Mouse (Mus musculus) bone marrow, adult 2 months (tissue): ENCODE data around the gene Mrln. TPM values are rescaled to one million over a fixed set of nuclear protein-coding genes. Genes with fewer than 3 reads are reported as not detected.
"Not testable (repeated sequence)": the region's sequence is repeated elsewhere in the genome, so short reads cannot be mapped to it uniquely, and the experiment has no call there.

ENCODE experiments used
- H3K27ac ChIP-seq: fragments of 200-500 bp; 2 replicates; pipeline ENCODE4 v1.5.1; 2012; ENCODE audit warnings: low read depth, mild to moderate bottlenecking, control low read depth, inconsistent platforms, low read length; ENCODE audit not compliant: control insufficient read depth, poor library complexity, insufficient read depth
- H3K4me1 ChIP-seq: fragments of 200-500 bp; 2 replicates; pipeline ENCODE4 v1.6.1; 2011; ENCODE audit warnings: low read length; ENCODE audit not compliant: control insufficient read depth, insufficient read depth
- H3K4me3 ChIP-seq: fragments of 200-500 bp; replicated peaks from 2 replicates; pipeline ENCODE3; 2011; ENCODE audit warnings: mild to moderate bottlenecking, low read depth, low read length, control low read depth; ENCODE audit not compliant: control insufficient read depth
- CTCF ChIP-seq: fragments of 200-500 bp; IDR thresholded peaks from 2 replicates; pipeline ENCODE4 v1.5.1; 2011; ENCODE audit warnings: low read length, control low read depth; ENCODE audit not compliant: control insufficient read depth, insufficient read depth
- POLR2A ChIP-seq: fragments of 200-500 bp; IDR thresholded peaks from 2 replicates; pipeline ENCODE4 v1.6.1; 2011; ENCODE audit warnings: low read depth, mild to moderate bottlenecking, control low read depth, low read length, borderline replicate concordance; ENCODE audit not compliant: control insufficient read depth
- WGBS: fragments of 180-500 bp; shearing (Covaris S2); methylation state at CpG from one replicate; pipeline ENCODE4 v1.1.7; 2018; 5-methylcytosine and 5-hydroxymethylcytosine counted together
- polyA plus RNA-seq: library from polyadenylated mRNA; stranded (reverse); fragments of >200 nt; gene quantifications from 2 replicates; pipeline ENCODE4 v1.2.4, GENCODE M21; 2011; ENCODE audit warnings: low replicate concordance; ENCODE audit not compliant: missing spikeins, insufficient read depth, insufficient read length

Mrln gene
- polyA plus RNA-seq, 1 experiment = not detected

DNA sequence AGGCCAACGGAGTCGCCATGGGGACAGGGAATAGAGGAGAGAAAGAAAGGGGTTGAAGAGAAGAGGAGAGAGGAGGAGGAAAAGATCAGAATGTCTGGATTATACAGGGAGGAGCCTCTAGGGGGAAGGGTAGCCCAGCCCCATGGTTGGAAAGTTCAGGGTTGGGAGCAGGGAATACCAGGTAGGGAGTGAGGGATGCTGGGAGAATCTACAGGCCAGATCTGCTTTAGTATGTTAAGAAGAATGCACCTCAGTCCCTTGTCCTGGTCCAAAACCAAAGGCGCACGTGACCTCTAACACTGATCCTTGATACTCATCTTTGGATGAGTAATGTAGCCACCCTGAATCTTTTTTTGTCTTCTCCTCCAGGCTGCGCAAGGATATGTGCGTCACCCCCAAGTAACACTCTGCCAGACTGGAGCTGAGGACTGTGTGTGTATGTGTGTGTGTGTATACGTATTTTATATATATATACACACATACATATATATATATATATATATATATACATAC lies 5.5 kb upstream of the Mrln start:
- peaks cover 2% of the 10 kb centered on the region; the same call in 1 of the 2 replicates for H3K4me1 ChIP-seq
- TF ChIP-seq POLR2A (no peak), CTCF (no peak)
- 85% methylated on average over 7 of the region's 7 CpGs for WGBS
- H3K27ac ChIP-seq = no peak overlapping the region
- H3K4me3 ChIP-seq = no peak overlapping the region

DNA sequence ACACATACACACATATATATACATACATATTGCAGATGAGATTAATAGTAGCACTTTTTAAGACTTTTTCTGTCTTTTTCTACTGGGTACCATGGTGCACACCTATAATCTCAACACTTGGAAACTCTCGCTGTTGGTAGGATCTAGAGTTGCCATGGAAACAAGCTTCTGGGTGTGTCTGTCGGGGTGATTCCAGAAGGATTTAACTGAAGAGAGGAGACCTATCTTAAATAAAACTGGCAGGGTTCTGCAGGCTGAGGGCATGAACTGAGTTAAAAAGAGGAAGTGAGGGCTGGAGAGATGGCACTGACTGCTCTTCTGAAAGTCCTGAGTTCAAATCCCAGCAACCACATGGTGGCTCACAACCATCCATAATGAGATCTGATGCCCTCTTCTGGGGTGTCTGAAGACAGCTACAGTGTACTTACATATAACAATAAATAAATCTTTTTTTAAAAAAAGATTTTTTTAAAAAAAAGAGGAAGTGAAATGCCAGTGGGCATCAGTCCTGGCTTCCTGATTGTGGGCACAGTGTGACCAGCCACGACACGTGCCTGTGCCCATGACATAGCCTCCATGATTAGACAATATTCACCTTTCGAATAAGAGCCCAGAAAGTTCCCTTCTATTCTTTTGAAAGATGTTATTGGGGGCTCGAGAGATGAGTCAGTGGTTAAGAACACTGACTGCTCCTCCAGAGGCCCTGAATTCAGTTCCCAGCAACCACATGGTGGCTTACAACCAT lies 4.8 kb upstream of the Mrln start:
- peaks cover 2% of the 10 kb centered on the region; the same call in 1 of the 2 replicates for H3K4me1 ChIP-seq
- no peak overlapping the region for H3K4me3 ChIP-seq
- no peak for TF ChIP-seq POLR2A
- TF ChIP-seq CTCF = no peak
- H3K27ac ChIP-seq = no peak overlapping the region
- 28% methylated on average over 6 of the region's 6 CpGs for whole genome bisulfite sequencing

DNA sequence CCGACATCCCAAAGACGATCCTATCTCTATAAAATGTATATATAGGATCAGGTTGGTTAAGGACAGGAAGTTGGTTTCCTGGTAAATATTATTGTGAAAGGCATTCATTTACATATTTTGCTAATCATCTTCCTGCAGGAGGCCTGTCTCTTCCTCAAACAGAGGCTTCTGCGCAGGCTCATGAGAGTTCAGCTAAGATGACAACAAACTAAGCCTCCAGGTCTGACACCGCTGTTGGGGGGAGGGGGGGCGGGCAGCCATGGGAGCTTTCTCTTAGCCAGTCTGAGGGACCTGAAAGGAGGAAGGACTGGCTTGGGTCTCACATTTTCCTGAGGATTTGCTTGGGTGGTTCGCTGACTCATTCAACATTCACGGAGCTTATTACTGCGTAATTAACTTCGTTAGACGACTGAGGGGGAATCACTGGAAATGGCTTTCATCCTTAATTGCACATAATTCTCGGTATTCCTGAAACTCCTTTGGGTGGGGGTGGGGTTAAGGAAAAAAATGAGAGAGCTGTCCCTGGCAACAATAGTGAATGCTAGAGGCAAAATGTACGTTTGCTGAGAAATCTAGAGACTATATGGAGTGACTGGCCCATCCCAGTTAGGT lies 3.5 kb upstream of the Mrln start:
- 21% methylated on average over 12 of the region's 12 CpGs for WGBS
- TF ChIP-seq CTCF = no peak
- no peak for TF ChIP-seq POLR2A
- Histone ChIP-seq H3K4me1 (peaks cover under 1% of the 10 kb centered on the region; the same call in 1 of the 2 replicates), H3K4me3 (no peak overlapping the region), H3K27ac (no peak overlapping the region)

DNA sequence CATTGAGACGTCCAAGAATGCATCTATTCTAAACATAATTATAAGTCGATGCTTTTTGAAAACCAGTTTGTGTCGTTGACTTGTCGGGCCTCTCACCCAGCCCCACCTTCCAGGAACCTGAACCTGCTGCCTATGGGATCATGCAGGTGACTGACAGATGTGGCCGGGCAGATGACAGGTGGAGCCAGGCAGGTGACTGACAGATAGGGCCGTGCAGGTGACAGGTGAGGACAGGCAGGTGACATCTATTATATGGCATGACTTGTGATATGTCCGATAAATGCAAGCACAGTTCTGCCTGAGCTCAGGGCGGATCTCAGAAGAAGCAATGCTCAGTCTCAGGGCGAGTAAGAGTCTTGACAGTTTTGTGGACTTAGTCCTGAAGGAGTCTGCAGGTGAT lies 6.8 kb downstream of the Mrln start:
- H3K4me1 ChIP-seq = no peaks in the 10 kb centered on the region
- WGBS = 76% methylated on average over 9 of the region's 9 CpGs
- no peak overlapping the region for H3K27ac ChIP-seq
- TF ChIP-seq CTCF = no peak
- H3K4me3 ChIP-seq = no peak overlapping the region

DNA sequence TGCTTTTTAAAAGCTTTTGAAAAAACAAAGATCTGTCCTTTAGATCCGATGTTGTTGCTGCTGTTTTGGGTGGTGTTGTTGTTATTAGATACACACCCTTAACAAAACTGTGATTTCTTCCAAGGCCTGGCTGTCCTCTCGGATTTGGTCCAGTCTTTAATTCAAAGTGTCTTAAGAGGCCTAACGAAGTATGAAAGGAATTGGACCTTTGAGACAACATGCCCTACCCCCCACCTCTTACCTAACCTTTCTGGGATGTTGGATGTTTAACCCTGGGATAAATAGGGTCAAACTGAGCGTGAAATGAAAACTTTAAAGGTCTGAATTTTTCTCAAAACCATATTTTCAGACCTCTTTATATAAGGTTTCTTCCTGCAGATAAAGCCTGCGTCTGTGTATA lies 16.5 kb downstream of the Mrln start:
- H3K4me1 ChIP-seq = no peaks in the 10 kb centered on the region
- no peak overlapping the region for H3K4me3 ChIP-seq
- no peak overlapping the region for H3K27ac ChIP-seq
- TF ChIP-seq POLR2A (no peak), CTCF (no peak)
- 83% methylated on average over 5 of the region's 5 CpGs for WGBS

DNA sequence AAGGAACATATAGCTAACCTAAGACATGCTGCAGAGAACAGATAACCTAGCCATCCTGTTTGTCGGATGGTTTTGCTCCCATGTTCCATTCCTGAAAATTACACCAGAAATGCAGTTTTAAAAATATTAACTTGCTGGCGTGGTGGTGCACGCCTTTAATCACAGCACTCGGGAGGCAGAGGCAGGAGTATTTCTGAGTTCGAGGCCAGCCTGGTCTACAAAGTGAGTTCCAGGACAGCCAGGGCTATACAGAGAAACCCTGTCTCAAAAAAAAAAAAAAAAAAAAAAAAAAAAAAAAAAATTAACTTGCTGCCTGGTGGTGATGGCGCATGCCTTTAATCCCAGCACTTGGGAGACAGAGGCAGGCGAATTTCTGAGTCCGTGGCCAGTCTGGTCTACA lies 17.8 kb downstream of the Mrln start:
- H3K4me3 ChIP-seq, H3K27ac ChIP-seq, H3K4me1 ChIP-seq: not testable (repeated sequence)
- WGBS = 82% methylated on average over 8 of the region's 8 CpGs

- no peaks in the 10 kb centered on the region for H3K4me1 ChIP-seq
- H3K4me3 ChIP-seq = no peak overlapping the region
- 49% methylated on average over 6 of the region's 6 CpGs for WGBS
- TF ChIP-seq POLR2A (no peak), CTCF (no peak)
- no peak overlapping the region for H3K27ac ChIP-seq
Measured at GRCm38 (mm10) chr10:70224571-70224970, 20.1 kb downstream of the Mrln start.

GRCm38 (mm10) chr10:70225760-70226159 lies 21.3 kb downstream of the Mrln start:
- WGBS = 82% methylated on average over 6 of the region's 6 CpGs
- TF ChIP-seq POLR2A = no peak
- no peak for TF ChIP-seq CTCF

More at GRCm38 (mm10) chr10:70225760-70226159, 21.3 kb downstream of the Mrln start:
- Histone ChIP-seq H3K4me1 (no peaks in the 10 kb centered on the region; the same call in 1 of the 2 replicates), H3K27ac (no peak overlapping the region), H3K4me3 (no peak overlapping the region)
